Mouse (Mus musculus) embryo, embryonic 11 days (tissue): ENCODE data around the gene Gm28079.
"Not testable (repeated sequence)": the region's sequence is repeated elsewhere in the genome, so short reads cannot be mapped to it uniquely, and the experiment has no call there.

Experiments
- DNase-seq: peaks from one replicate; pipeline ENCODE4 v3.0.0-alpha.2; 2015

Gene Gm28079

GRCm38 (mm10) chrY:70014799-70015198 is at the start of gene Gm28079:
TSS of gene Gm28079 (minus strand) at chrY:70014899.
- not testable (repeated sequence) for DNase-seq
